Mouse (Mus musculus) testis, postnatal 14 days (tissue): ENCODE results near the gene Rab40c.

Experiments
- DNase-seq: peaks from one replicate; pipeline ENCODE4 v3.0.0; 2021; ENCODE audit warnings: low spot score

Gene Rab40c

GRCm38 (mm10) chr17:25895891-25896290, 23.6 kb downstream of the Rab40c start:
- DNase-seq: no peak

GRCm38 (mm10) chr17:25895415-25895814, 24.1 kb downstream of the Rab40c start:
- no peak for DNase-seq

GRCm38 (mm10) chr17:25893975-25894617, 25.4 kb downstream of the Rab40c start:
- no peak for DNase-seq

GRCm38 (mm10) chr17:25888837-25889236, 30.7 kb downstream of the Rab40c start:
- DNase-seq: no peak

- no peak for DNase-seq
Observed at GRCm38 (mm10) chr17:25887467-25887866, 32.1 kb downstream of the Rab40c start.

- no peak for DNase-seq
Observed at GRCm38 (mm10) chr17:25886806-25887205, 32.7 kb downstream of the Rab40c start.

GRCm38 (mm10) chr17:25885636-25886035, 33.9 kb downstream of the Rab40c start:
- DNase-seq: no peak

- no peak for DNase-seq
Observed at GRCm38 (mm10) chr17:25883824-25884223, 35.7 kb downstream of the Rab40c start.

GRCm38 (mm10) chr17:25883268-25883667, 36.3 kb downstream of the Rab40c start:
- DNase-seq: no peak

- DNase-seq: no peak
Observed at GRCm38 (mm10) chr17:25882306-25882705, 37.2 kb downstream of the Rab40c start.

- no peak for DNase-seq
Observed at GRCm38 (mm10) chr17:25881691-25882090, 37.8 kb downstream of the Rab40c start.

- DNase-seq: no peak
Observed at GRCm38 (mm10) chr17:25880913-25881641, 38.5 kb downstream of the Rab40c start.

- DNase-seq: no peak
Observed at GRCm38 (mm10) chr17:25880196-25880910, 39.2 kb downstream of the Rab40c start, which contains the start of gene Wfikkn1. TSS of gene Wfikkn1 (minus strand) at chr17:25880858.

- DNase-seq: no peak
Observed at GRCm38 (mm10) chr17:25879750-25880149, 39.8 kb downstream of the Rab40c start.

GRCm38 (mm10) chr17:25879261-25879660, 40.3 kb downstream of the Rab40c start:
- no peak for DNase-seq

- DNase-seq: no peak
Observed at GRCm38 (mm10) chr17:25878611-25879180, 40.8 kb downstream of the Rab40c start.

GRCm38 (mm10) chr17:25877741-25878610, 41.6 kb downstream of the Rab40c start:
- no peak for DNase-seq

GRCm38 (mm10) chr17:25877025-25877424, 42.5 kb downstream of the Rab40c start:
- DNase-seq: no peak

GRCm38 (mm10) chr17:25876347-25876915, 43.1 kb downstream of the Rab40c start:
- no peak for DNase-seq

- peak; percentile 90 for DNase-seq
Observed at GRCm38 (mm10) chr17:25875171-25876136, 44.1 kb downstream of the Rab40c start.
